Mouse (Mus musculus) c-Kit-positive CD71-negative TER-119-negative erythroid progenitor cells, embryonic 14.5 days (primary cell): ENCODE data around the gene Trpc7.

ENCODE experiments used
- DNase-seq: peaks from one replicate; pipeline ENCODE4 v3.0.0-alpha.2; 2013; ENCODE audit warnings: low read depth

Gene Trpc7

GRCm38 (mm10) chr13:56790683-56791082, 105.1 kb downstream of the Trpc7 start:
- DNase-seq: no peak

- DNase-seq: no peak
Observed at GRCm38 (mm10) chr13:56782621-56783020, 113.2 kb downstream of the Trpc7 start.

GRCm38 (mm10) chr13:56781697-56782096, 114.1 kb downstream of the Trpc7 start:
- no peak for DNase-seq

- DNase-seq: no peak
Observed at GRCm38 (mm10) chr13:56780746-56781469, 114.9 kb downstream of the Trpc7 start.

- no peak for DNase-seq
Observed at GRCm38 (mm10) chr13:56774304-56774703, 121.5 kb downstream of the Trpc7 start.

- no peak for DNase-seq
Observed at GRCm38 (mm10) chr13:56773262-56773870, 122.4 kb downstream of the Trpc7 start.

GRCm38 (mm10) chr13:56772592-56772991, 123.2 kb downstream of the Trpc7 start:
- DNase-seq: no peak

GRCm38 (mm10) chr13:56770786-56771185, 125.0 kb downstream of the Trpc7 start:
- no peak for DNase-seq

- DNase-seq: no peak
Observed at GRCm38 (mm10) chr13:56770136-56770578, 125.6 kb downstream of the Trpc7 start.

- no peak for DNase-seq
Observed at GRCm38 (mm10) chr13:56769431-56769830, 126.4 kb downstream of the Trpc7 start.

GRCm38 (mm10) chr13:56766211-56766610, 129.6 kb downstream of the Trpc7 start:
- no peak for DNase-seq

GRCm38 (mm10) chr13:56765284-56766032, 130.3 kb downstream of the Trpc7 start:
- DNase-seq: no peak

- DNase-seq: no peak
Observed at GRCm38 (mm10) chr13:56762446-56763229, 133.2 kb downstream of the Trpc7 start.

GRCm38 (mm10) chr13:56758492-56758891, 137.3 kb downstream of the Trpc7 start:
- DNase-seq: peak; percentile 62

GRCm38 (mm10) chr13:56757201-56757600, 138.6 kb downstream of the Trpc7 start:
- no peak for DNase-seq

- no peak for DNase-seq
Observed at GRCm38 (mm10) chr13:56755871-56756270, 139.9 kb downstream of the Trpc7 start.

- DNase-seq: no peak
Observed at GRCm38 (mm10) chr13:56753192-56753951, 142.4 kb downstream of the Trpc7 start, which contains the start of gene Gm45623. Gene Gm45623, minus strand, starts transcription at chr13:56753827.

- no peak for DNase-seq
Observed at GRCm38 (mm10) chr13:56752474-56753191, 143.2 kb downstream of the Trpc7 start.

GRCm38 (mm10) chr13:56751774-56752173, 144.0 kb downstream of the Trpc7 start:
- DNase-seq: no peak

- DNase-seq: no peak
Observed at GRCm38 (mm10) chr13:56749377-56749776, 146.4 kb downstream of the Trpc7 start.

GRCm38 (mm10) chr13:56747554-56747953, 148.2 kb downstream of the Trpc7 start:
- no peak for DNase-seq
